Mouse (Mus musculus): Measurements from ENCODE around the gene Fam234b. TPM values are rescaled to one million over a fixed set of nuclear protein-coding genes. Genes with fewer than 3 reads are reported as not detected.

Fam234b gene
- polyA plus RNA-seq, 1 experiment from 2014 or later = 103 TPM

- H3K9me3 ChIP-seq (ENCODE audit: control insufficient read depth, low read length) = no peaks in the 10 kb centered on the region
- ATAC-seq = no peak
- 90% methylated on average over 1 of the region's 1 CpGs for WGBS
Measured at GRCm38 (mm10) chr6:135266056-135266455, 68.3 kb downstream of the Fam234b start.

GRCm38 (mm10) chr6:135267221-135267620 lies 69.4 kb downstream of the Fam234b start:
- Histone ChIP-seq H3K9ac (replicated peaks; ENCODE audit: low read depth, low read length) (no peak overlapping the region), H3K27me3 (replicated peaks; ENCODE audit: control insufficient read depth, insufficient read depth, low read length) (no peaks in the 10 kb centered on the region), H3K36me3 (ENCODE audit: control insufficient read depth, insufficient read depth) (no peaks in the 10 kb centered on the region), H3K9me3 (ENCODE audit: control insufficient read depth, low read length) (no peaks in the 10 kb centered on the region), H3K4me3 (replicated peaks; ENCODE audit: low read length) (no peak overlapping the region), H3K4me1 (replicated peaks; ENCODE audit: control insufficient read depth, insufficient read depth, low read length) (no peaks in the 10 kb centered on the region), H3K4me2 (ENCODE audit: low read length) (no peak overlapping the region), H3K27ac (ENCODE audit: low read length) (no peak overlapping the region)
- ATAC-seq = no peak
- WGBS = 75% methylated on average over 3 of the region's 3 CpGs

More at GRCm38 (mm10) chr6:135266056-135266455, 68.3 kb downstream of the Fam234b start:
- H3K4me1 ChIP-seq (replicated peaks; ENCODE audit: control insufficient read depth, insufficient read depth, low read length) = no peaks in the 10 kb centered on the region
- no peak overlapping the region for H3K4me3 ChIP-seq (replicated peaks; ENCODE audit: low read length)
- no peak overlapping the region for H3K4me2 ChIP-seq (ENCODE audit: low read length)
- H3K27ac ChIP-seq (ENCODE audit: low read length) = no peak overlapping the region
- no peaks in the 10 kb centered on the region for H3K27me3 ChIP-seq (replicated peaks; ENCODE audit: control insufficient read depth, insufficient read depth, low read length)
- H3K9ac ChIP-seq (replicated peaks; ENCODE audit: low read depth, low read length) = no peak overlapping the region
- no peaks in the 10 kb centered on the region for H3K36me3 ChIP-seq (ENCODE audit: control insufficient read depth, insufficient read depth)

- no peak for ATAC-seq
- no peak overlapping the region for H3K4me2 ChIP-seq (ENCODE audit: low read length)
- no peaks in the 10 kb centered on the region for H3K36me3 ChIP-seq (ENCODE audit: control insufficient read depth, insufficient read depth)
- no peaks in the 10 kb centered on the region for H3K27me3 ChIP-seq (replicated peaks; ENCODE audit: control insufficient read depth, insufficient read depth, low read length)
- no peaks in the 10 kb centered on the region for H3K9me3 ChIP-seq (ENCODE audit: control insufficient read depth, low read length)
- no peaks in the 10 kb centered on the region for H3K4me1 ChIP-seq (replicated peaks; ENCODE audit: control insufficient read depth, insufficient read depth, low read length)
- H3K9ac ChIP-seq (replicated peaks; ENCODE audit: low read depth, low read length) = no peak overlapping the region
- H3K27ac ChIP-seq (ENCODE audit: low read length) = no peak overlapping the region
- H3K4me3 ChIP-seq (replicated peaks; ENCODE audit: low read length) = no peak overlapping the region
Measured at GRCm38 (mm10) chr6:135268392-135268791, 70.6 kb downstream of the Fam234b start.

- WGBS = 22% methylated on average over 6 of the region's 6 CpGs
- Histone ChIP-seq H3K4me1 (replicated peaks; ENCODE audit: control insufficient read depth, insufficient read depth, low read length) (no peaks in the 10 kb centered on the region), H3K9ac (replicated peaks; ENCODE audit: low read depth, low read length) (no peak overlapping the region), H3K27ac (ENCODE audit: low read length) (no peak overlapping the region), H3K9me3 (ENCODE audit: control insufficient read depth, low read length) (no peaks in the 10 kb centered on the region), H3K4me3 (replicated peaks; ENCODE audit: low read length) (no peak overlapping the region), H3K27me3 (replicated peaks; ENCODE audit: control insufficient read depth, insufficient read depth, low read length) (no peaks in the 10 kb centered on the region), H3K36me3 (ENCODE audit: control insufficient read depth, insufficient read depth) (no peaks in the 10 kb centered on the region), H3K4me2 (ENCODE audit: low read length) (no peak overlapping the region)
- no peak for ATAC-seq
Measured at GRCm38 (mm10) chr6:135269626-135270025, 71.8 kb downstream of the Fam234b start.

- 78% methylated on average over 2 of the region's 2 CpGs for WGBS
- H3K4me1 ChIP-seq (replicated peaks; ENCODE audit: control insufficient read depth, insufficient read depth, low read length) = no peaks in the 10 kb centered on the region
- H3K9me3 ChIP-seq (ENCODE audit: control insufficient read depth, low read length) = no peaks in the 10 kb centered on the region
- H3K27me3 ChIP-seq (replicated peaks; ENCODE audit: control insufficient read depth, insufficient read depth, low read length) = no peaks in the 10 kb centered on the region
- ATAC-seq = no peak
- no peak overlapping the region for H3K27ac ChIP-seq (ENCODE audit: low read length)
- H3K36me3 ChIP-seq (ENCODE audit: control insufficient read depth, insufficient read depth) = no peaks in the 10 kb centered on the region
- no peak overlapping the region for H3K4me3 ChIP-seq (replicated peaks; ENCODE audit: low read length)
- no peak overlapping the region for H3K4me2 ChIP-seq (ENCODE audit: low read length)
- no peak overlapping the region for H3K9ac ChIP-seq (replicated peaks; ENCODE audit: low read depth, low read length)
Measured at GRCm38 (mm10) chr6:135271761-135272160, 74.0 kb downstream of the Fam234b start.

GRCm38 (mm10) chr6:135273066-135273465 lies 75.3 kb downstream of the Fam234b start:
- Histone ChIP-seq H3K36me3 (ENCODE audit: control insufficient read depth, insufficient read depth) (no peaks in the 10 kb centered on the region), H3K27me3 (replicated peaks; ENCODE audit: control insufficient read depth, insufficient read depth, low read length) (no peaks in the 10 kb centered on the region), H3K4me3 (replicated peaks; ENCODE audit: low read length) (no peak overlapping the region), H3K4me1 (replicated peaks; ENCODE audit: control insufficient read depth, insufficient read depth, low read length) (no peaks in the 10 kb centered on the region), H3K9me3 (ENCODE audit: control insufficient read depth, low read length) (no peaks in the 10 kb centered on the region), H3K9ac (replicated peaks; ENCODE audit: low read depth, low read length) (no peak overlapping the region), H3K4me2 (ENCODE audit: low read length) (no peak overlapping the region), H3K27ac (ENCODE audit: low read length) (no peak overlapping the region)
- no peak for ATAC-seq
- 94% methylated on average over 6 of the region's 6 CpGs for WGBS

- ATAC-seq = no peak
- H3K4me1 ChIP-seq (replicated peaks; ENCODE audit: control insufficient read depth, insufficient read depth, low read length) = no peaks in the 10 kb centered on the region
- no peak overlapping the region for H3K27ac ChIP-seq (ENCODE audit: low read length)
- H3K9ac ChIP-seq (replicated peaks; ENCODE audit: low read depth, low read length) = no peak overlapping the region
- no peak overlapping the region for H3K4me2 ChIP-seq (ENCODE audit: low read length)
- H3K36me3 ChIP-seq (ENCODE audit: control insufficient read depth, insufficient read depth) = no peaks in the 10 kb centered on the region
- WGBS = 72% methylated on average over 4 of the region's 4 CpGs
- H3K9me3 ChIP-seq (ENCODE audit: control insufficient read depth, low read length) = no peaks in the 10 kb centered on the region
- H3K4me3 ChIP-seq (replicated peaks; ENCODE audit: low read length) = no peak overlapping the region
- H3K27me3 ChIP-seq (replicated peaks; ENCODE audit: control insufficient read depth, insufficient read depth, low read length) = no peaks in the 10 kb centered on the region
Measured at GRCm38 (mm10) chr6:135275231-135275630, 77.5 kb downstream of the Fam234b start.

GRCm38 (mm10) chr6:135276474-135277295 lies 78.9 kb downstream of the Fam234b start:
- 85% methylated on average over 6 of the region's 6 CpGs for WGBS
- H3K27ac ChIP-seq (ENCODE audit: low read length) = no peak overlapping the region
- ATAC-seq = no peak
- H3K36me3 ChIP-seq (ENCODE audit: control insufficient read depth, insufficient read depth) = no peaks in the 10 kb centered on the region
- no peaks in the 10 kb centered on the region for H3K9me3 ChIP-seq (ENCODE audit: control insufficient read depth, low read length)
- no peak overlapping the region for H3K4me2 ChIP-seq (ENCODE audit: low read length)
- no peaks in the 10 kb centered on the region for H3K4me1 ChIP-seq (replicated peaks; ENCODE audit: control insufficient read depth, insufficient read depth, low read length)
- no peak overlapping the region for H3K4me3 ChIP-seq (replicated peaks; ENCODE audit: low read length)
- H3K27me3 ChIP-seq (replicated peaks; ENCODE audit: control insufficient read depth, insufficient read depth, low read length) = no peaks in the 10 kb centered on the region
- no peak overlapping the region for H3K9ac ChIP-seq (replicated peaks; ENCODE audit: low read depth, low read length)

DNA sequence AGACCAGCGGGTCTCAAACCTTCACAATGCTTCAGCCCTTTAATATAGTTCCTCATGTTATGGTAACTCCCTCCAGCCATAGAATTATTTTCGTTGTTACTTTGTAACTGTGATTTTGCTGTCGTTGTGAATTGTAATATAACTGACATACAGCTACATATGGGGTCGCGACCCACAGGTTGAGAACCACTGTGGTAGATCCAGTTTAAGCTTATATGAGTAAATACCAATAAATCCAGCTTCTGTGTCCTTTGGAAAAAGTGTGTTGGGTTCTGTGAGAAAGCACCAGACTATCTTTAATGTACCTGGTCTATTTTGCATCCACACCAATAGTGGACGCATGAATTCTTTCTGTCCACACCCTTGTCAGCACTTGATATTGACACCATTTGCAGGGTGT lies 80.5 kb downstream of the Fam234b start:
- H3K27ac ChIP-seq (ENCODE audit: low read length) = no peak overlapping the region
- no peak overlapping the region for H3K9ac ChIP-seq (replicated peaks; ENCODE audit: low read depth, low read length)
- H3K4me1 ChIP-seq (replicated peaks; ENCODE audit: control insufficient read depth, insufficient read depth, low read length) = no peaks in the 10 kb centered on the region
- no peak overlapping the region for H3K4me3 ChIP-seq (replicated peaks; ENCODE audit: low read length)
- 89% methylated on average over 6 of the region's 6 CpGs for WGBS
- H3K4me2 ChIP-seq (ENCODE audit: low read length) = no peak overlapping the region
- H3K36me3 ChIP-seq (ENCODE audit: control insufficient read depth, insufficient read depth) = no peaks in the 10 kb centered on the region
- no peaks in the 10 kb centered on the region for H3K9me3 ChIP-seq (ENCODE audit: control insufficient read depth, low read length)
- no peak for ATAC-seq
- H3K27me3 ChIP-seq (replicated peaks; ENCODE audit: control insufficient read depth, insufficient read depth, low read length) = no peaks in the 10 kb centered on the region

Data from forebrain, embryonic 16.5 days (tissue).